Mouse (Mus musculus) thymus, postnatal 10 days (tissue): ENCODE measurements around the gene Paqr8.
A peak's percentile ranks its signal among the peaks of the same experiment; 100 is the strongest.

Experiments used
- DNase-seq, 2 experiments: peaks; one replicate each; pipeline ENCODE4 v3.0.0; 2021; ENCODE audit warnings: low spot score in 2 of 2

Paqr8 gene

DNA sequence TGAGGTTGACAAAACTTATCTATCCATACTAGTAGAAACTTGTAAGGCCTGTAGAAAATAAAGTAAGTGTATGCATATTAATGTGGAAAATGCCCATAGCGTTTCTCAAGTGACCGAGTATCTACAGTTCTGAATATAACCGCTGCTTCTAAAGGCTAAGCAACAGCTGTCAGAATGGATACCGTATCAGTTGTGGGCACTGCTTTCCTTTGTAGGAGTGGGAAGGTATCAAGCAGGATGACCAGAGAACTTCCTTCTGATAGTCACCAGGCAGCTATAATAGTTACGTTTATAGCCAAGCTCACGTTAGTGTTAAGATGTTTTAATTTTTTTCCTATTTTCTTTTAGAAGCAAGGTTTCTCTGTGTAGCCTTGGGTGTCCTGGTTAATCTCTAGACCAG lies 83.0 kb downstream of the Paqr8 start:
- DNase-seq: no peak

GRCm38 (mm10) chr1:20974341-20975135 lies 84.1 kb downstream of the Paqr8 start:
- no peak for DNase-seq

DNA sequence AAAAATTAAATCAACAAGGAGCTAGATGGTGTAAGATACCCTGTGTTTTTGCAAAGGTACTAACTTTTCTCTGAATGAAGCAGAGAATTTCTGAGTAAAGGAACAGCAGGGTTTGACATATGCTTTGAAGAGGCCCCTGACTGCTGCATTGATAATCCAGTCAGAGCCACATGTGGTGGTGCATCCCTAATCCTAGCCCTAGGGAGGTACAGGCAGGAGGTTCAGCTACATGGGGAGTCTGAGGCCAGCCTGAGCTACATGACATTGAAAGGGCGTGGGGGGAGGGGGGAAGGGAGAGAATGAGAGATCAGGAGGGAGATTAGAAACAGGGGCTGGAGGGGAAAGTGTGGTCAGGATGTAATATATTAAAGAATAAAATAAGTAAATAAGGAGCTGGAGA lies 90.1 kb downstream of the Paqr8 start:
- DNase-seq: no peak

GRCm38 (mm10) chr1:20981764-20982163 lies 91.4 kb downstream of the Paqr8 start:
- DNase-seq: no peak

GRCm38 (mm10) chr1:20984103-20984502 lies 93.7 kb downstream of the Paqr8 start:
- no peak for DNase-seq

DNA sequence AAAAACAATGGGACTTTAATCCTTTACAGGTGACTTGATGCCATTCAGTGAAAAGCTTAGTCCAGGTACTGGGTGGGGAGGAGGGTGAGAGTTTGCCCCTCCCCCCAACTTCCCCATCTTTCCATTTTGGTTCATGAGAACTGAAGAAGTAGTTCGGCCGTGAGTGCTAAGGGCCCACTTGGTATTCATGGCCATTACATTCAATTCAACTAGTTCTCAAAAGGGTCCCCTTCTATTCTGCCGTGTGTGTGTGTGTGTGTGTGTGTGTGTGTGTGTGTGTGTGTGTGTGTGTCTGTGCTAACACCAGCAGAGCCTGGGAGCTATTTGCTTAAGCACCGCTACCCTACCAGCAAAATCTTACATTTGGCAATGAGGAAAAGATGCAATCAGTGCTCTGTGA lies 94.2 kb downstream of the Paqr8 start:
- DNase-seq: no peak

- peak in 1 of 2 experiments; percentile 33 for DNase-seq
Observed at GRCm38 (mm10) chr1:20986378-20987056, 96.1 kb downstream of the Paqr8 start.
